ENCODE assay signal across 9 mouse cellular contexts in the genomic region with DNA sequence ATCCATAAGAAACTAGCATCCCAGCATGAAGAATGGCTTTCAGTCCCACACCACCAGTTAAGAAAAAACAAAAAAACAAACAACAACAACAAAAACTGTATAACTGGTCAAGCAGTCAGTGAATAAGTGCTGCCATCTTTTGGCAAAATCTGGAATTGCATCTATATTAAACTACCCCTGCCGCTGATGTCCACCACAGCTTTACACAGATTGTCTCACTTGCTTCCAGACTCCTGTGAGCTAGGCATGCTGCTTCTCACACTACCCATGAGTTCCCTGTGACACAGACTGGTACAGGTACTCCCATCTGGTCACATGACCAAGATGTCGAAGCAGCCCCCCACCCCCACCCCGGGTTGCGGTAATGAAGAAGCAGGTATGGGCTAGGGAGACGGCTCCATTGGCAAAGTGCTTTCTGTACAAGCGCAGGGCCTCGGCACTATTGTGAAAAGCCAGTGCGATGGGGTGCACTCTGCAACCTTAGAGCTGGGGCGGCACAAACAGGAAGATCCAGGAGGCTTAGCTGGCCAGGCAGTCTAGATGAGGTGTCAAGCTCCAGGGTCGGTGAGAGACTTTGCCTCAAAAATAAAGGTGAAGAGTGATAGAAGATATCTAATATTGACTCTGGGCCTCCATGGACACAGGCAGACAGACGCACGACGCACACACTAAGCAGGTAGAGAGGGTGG. TPM values are rescaled to one million over a fixed set of nuclear protein-coding genes. Genes with fewer than 3 reads are reported as not detected.
A peak's percentile ranks its signal among the peaks of the same experiment; 100 is the strongest.
DNase-seq lines count a peak whose midpoint lies in the region; ATAC-seq lines count a peak whose summit lies in the region.
"Had no signal": no experiment of that assay in that cellular context is flagged by ENCODE, and none has a peak within 500 bp of the region (broad histone marks: within the 10 kb centered on the region; RNA-seq: fewer than 3 reads in every experiment).

No protein-coding gene starts in this region.

- no peaks in the 10 kb centered on the region for H3K27me3 ChIP-seq in embryonic facial prominence, embryonic 11.5 days (ENCODE audit: control insufficient read depth, insufficient read depth, low read length)
- peaks cover 17% of the 10 kb centered on the region for H3K27me3 ChIP-seq in embryonic facial prominence, embryonic 10.5 days (replicated peaks; ENCODE audit: low read depth, poor library complexity, severe bottlenecking)
- H3K27me3 ChIP-seq in forebrain, embryonic 15.5 days = no peaks in the 10 kb centered on the region
- H3K27me3 ChIP-seq in lung, embryonic 16.5 days (ENCODE audit: control insufficient read depth, insufficient read depth, low read depth, low read length) = no peaks in the 10 kb centered on the region
- H3K27me3 ChIP-seq in stomach, embryonic 16.5 days (ENCODE audit: control insufficient read depth, insufficient read depth, low read length) = no peaks in the 10 kb centered on the region

- no peak overlapping the region for H3K4me3 ChIP-seq in embryonic facial prominence, embryonic 11.5 days (ENCODE audit: low read depth, low read length)
- H3K4me3 ChIP-seq in embryonic facial prominence, embryonic 10.5 days = no peak overlapping the region
- H3K4me3 ChIP-seq in forebrain, embryonic 15.5 days = no peak overlapping the region
- H3K4me3 ChIP-seq in lung, embryonic 16.5 days (ENCODE audit: low read length) = no peak overlapping the region
- H3K4me3 ChIP-seq in stomach, embryonic 16.5 days (replicated peaks; ENCODE audit: low read length) = no peak overlapping the region

- H3K4me1 ChIP-seq in embryonic facial prominence, embryonic 11.5 days (ENCODE audit: control insufficient read depth, insufficient read depth, low read length) = no peaks in the 10 kb centered on the region
- peaks cover 7% of the 10 kb centered on the region; the same call in 1 of the 2 replicates for H3K4me1 ChIP-seq in embryonic facial prominence, embryonic 10.5 days
- no peaks in the 10 kb centered on the region for H3K4me1 ChIP-seq in forebrain, embryonic 15.5 days
- no peaks in the 10 kb centered on the region for H3K4me1 ChIP-seq in lung, embryonic 16.5 days (replicated peaks; ENCODE audit: control insufficient read depth, insufficient read depth, low read length)
- H3K4me1 ChIP-seq in stomach, embryonic 16.5 days (ENCODE audit: control insufficient read depth, insufficient read depth, low read length) = no peaks in the 10 kb centered on the region

- H3K36me3 ChIP-seq in embryonic facial prominence, embryonic 11.5 days (replicated peaks; ENCODE audit: control insufficient read depth, insufficient read depth, low read depth, low read length) = no peaks in the 10 kb centered on the region
- H3K36me3 ChIP-seq in embryonic facial prominence, embryonic 10.5 days (replicated peaks) = no peaks in the 10 kb centered on the region
- H3K36me3 ChIP-seq in forebrain, embryonic 15.5 days = no peaks in the 10 kb centered on the region
- no peaks in the 10 kb centered on the region for H3K36me3 ChIP-seq in lung, embryonic 16.5 days (ENCODE audit: control insufficient read depth, insufficient read depth, low read length)
- no peaks in the 10 kb centered on the region for H3K36me3 ChIP-seq in stomach, embryonic 16.5 days (ENCODE audit: control insufficient read depth, insufficient read depth, low read length)

- 72% methylated on average over 13 of the region's 13 CpGs for WGBS in embryonic facial prominence, embryonic 11.5 days
- 68% methylated on average over 13 of the region's 13 CpGs for WGBS in embryonic facial prominence, embryonic 10.5 days
- WGBS in forebrain, embryonic 15.5 days = 70% methylated on average over 13 of the region's 13 CpGs
- 65% methylated on average over 13 of the region's 13 CpGs for WGBS in lung, embryonic 16.5 days
- WGBS in stomach, embryonic 16.5 days = 67% methylated on average over 13 of the region's 13 CpGs

- no peak overlapping the region for H3K4me2 ChIP-seq in embryonic facial prominence, embryonic 11.5 days (ENCODE audit: low read depth, low read length)
- no peak overlapping the region for H3K4me2 ChIP-seq in forebrain, embryonic 15.5 days (replicated peaks)
- no peak overlapping the region for H3K4me2 ChIP-seq in lung, embryonic 16.5 days (ENCODE audit: low read depth, low read length)
- H3K4me2 ChIP-seq in stomach, embryonic 16.5 days (ENCODE audit: low read depth, low read length) = no peak overlapping the region

- no peak overlapping the region for H3K9ac ChIP-seq in embryonic facial prominence, embryonic 11.5 days (replicated peaks; ENCODE audit: low read length)
- H3K9ac ChIP-seq in forebrain, embryonic 15.5 days (replicated peaks) = no peak overlapping the region
- no peak overlapping the region for H3K9ac ChIP-seq in lung, embryonic 16.5 days (ENCODE audit: low read length)
- no peak overlapping the region for H3K9ac ChIP-seq in stomach, embryonic 16.5 days (ENCODE audit: low read length)

- ATAC-seq in embryonic facial prominence, embryonic 11.5 days (replicated peaks; ENCODE audit: insufficient number of reproducible peaks, low FRiP score, low TSS enrichment, low read depth) = 0 out of 2 replicates have a peak, but pooled peaks have one; percentile 29
- ATAC-seq in forebrain, embryonic 15.5 days (replicated peaks) = peak; percentile 51; the same call in 1 of the 2 replicates
- peak; percentile 19; the same call in 1 of the 2 replicates for ATAC-seq in lung, embryonic 16.5 days (ENCODE audit: low read depth)
- ATAC-seq in stomach, embryonic 16.5 days (ENCODE audit: insufficient read depth, low FRiP score) = peak; percentile 52; the same call in 1 of the 2 replicates

- DNase-seq in embryonic facial prominence, embryonic 11.5 days (ENCODE audit: low spot score) = peak; percentile 72
- no peak for DNase-seq in embryonic facial prominence, embryonic 10.5 days (ENCODE audit: low spot score)
- peak; percentile 11 for DNase-seq in right cerebral cortex, postnatal 4 days
- DNase-seq in right cerebral cortex, postnatal 14 days = no peak
- DNase-seq in adrenal gland, adult 18-20 months (ENCODE audit: low spot score in 2 of 2) = no peak

- no peak overlapping the region for H3K27ac ChIP-seq in embryonic facial prominence, embryonic 11.5 days (replicated peaks; ENCODE audit: low read depth, low read length)
- no peak overlapping the region for H3K27ac ChIP-seq in embryonic facial prominence, embryonic 10.5 days (replicated peaks)
- no peak overlapping the region for H3K27ac ChIP-seq in forebrain, embryonic 15.5 days (replicated peaks)
- no peak overlapping the region for H3K27ac ChIP-seq in lung, embryonic 16.5 days (ENCODE audit: low read length)
- H3K27ac ChIP-seq in stomach, embryonic 16.5 days (ENCODE audit: low read length) = no peak overlapping the region

- H3K9me3 ChIP-seq in embryonic facial prominence, embryonic 11.5 days (replicated peaks; ENCODE audit: control insufficient read depth, low read length) = no peaks in the 10 kb centered on the region
- no peaks in the 10 kb centered on the region for H3K9me3 ChIP-seq in embryonic facial prominence, embryonic 10.5 days
- H3K9me3 ChIP-seq in forebrain, embryonic 15.5 days = no peaks in the 10 kb centered on the region
- no peaks in the 10 kb centered on the region for H3K9me3 ChIP-seq in lung, embryonic 16.5 days (ENCODE audit: control insufficient read depth, low read length)
- no peaks in the 10 kb centered on the region for H3K9me3 ChIP-seq in stomach, embryonic 16.5 days (replicated peaks; ENCODE audit: control insufficient read depth, low read length)

RNA-seq across cellular contexts. Expression of gene Slc22a1, which starts 14.9 kb away (rescaled TPM):
- polyA plus RNA-seq in embryonic facial prominence, embryonic 11.5 days (2014; fragmentation: Nextera tagmentation; extraction: Ambion mirVana) = not detected in 2 replicates
- not detected in 2 replicates for polyA plus RNA-seq in embryonic facial prominence, embryonic 10.5 days (2016; fragmentation: Nextera tagmentation; extraction: Ambion mirVana)
- polyA plus RNA-seq in forebrain, embryonic 15.5 days (2015; fragmentation: Nextera tagmentation; extraction: Ambion mirVana) = not detected in 2 replicates
- polyA plus RNA-seq in lung, embryonic 16.5 days (2015; fragmentation: Nextera tagmentation; extraction: Ambion mirVana) = 9.1 and 12.7 TPM in 2 replicates
- polyA plus RNA-seq in stomach, embryonic 16.5 days (2015; fragmentation: Nextera tagmentation; extraction: Ambion mirVana) = 0.96 and 1.2 TPM in 2 replicates
- total RNA-seq in adrenal gland, adult 18-20 months (2021) = under 1 TPM in 1 of 2 experiments, not detected in 1; 0.43 TPM
- polyA plus RNA-seq: neural tube, embryonic 11.5 days had no signal

Comparison
In these comparisons a context has a peak if more than half of its experiments do, and no peak if none do; other contexts are left out.
1. DNase-seq: peak in embryonic facial prominence, embryonic 11.5 days (single experiment) and right cerebral cortex, postnatal 4 days (single experiment); none in embryonic facial prominence, embryonic 10.5 days (single experiment), right cerebral cortex, postnatal 14 days (single experiment) and adrenal gland, adult 18-20 months (0 of 2).
2. Peak in every context shown above with its lines, with median percentiles within 50 percentile points of each other: ATAC-seq.